7 mouse cellular contexts compared by ENCODE assay signal in genomic region chr5:104859962-104860525, GRCm38 (mm10). TPM values are rescaled to one million over a fixed set of nuclear protein-coding genes. Genes with fewer than 3 reads are reported as not detected.
A peak's percentile ranks its signal among the peaks of the same experiment; 100 is the strongest.
DNase-seq lines count a peak whose midpoint lies in the region; ATAC-seq and TF ChIP-seq lines count a peak whose summit lies in the region.
"Not testable (repeated sequence)": the region's sequence is repeated elsewhere in the genome, so short reads cannot be mapped to it uniquely, and the experiment has no call there.

Zfp951 (minus strand) TSS chr5:104860070.

- H3K27ac ChIP-seq in embryonic fibroblast, embryonic 13.5 days (ENCODE audit: insufficient read depth, low read length) = peak within 1 kb of the TSS; percentile 89
- H3K27ac ChIP-seq in heart, embryonic 10.5 days = 0 out of 2 replicates have a peak within 1 kb of the TSS, but pooled peaks have one; percentile 47
- H3K27ac ChIP-seq in limb, embryonic 11.5 days (replicated peaks; ENCODE audit: low read depth, low read length); midbrain, embryonic 12.5 days (replicated peaks): not testable (repeated sequence)

- not testable (repeated sequence) for H3K9me3 ChIP-seq in heart, embryonic 10.5 days; limb, embryonic 11.5 days (ENCODE audit: control insufficient read depth, low read length)
- H3K9me3 ChIP-seq in midbrain, embryonic 12.5 days = peaks cover 17% of the 10 kb centered on the region; the same call in 1 of the 2 replicates

- peak within 1 kb of the TSS; percentile 59 for H3K4me3 ChIP-seq in embryonic fibroblast, embryonic 13.5 days (ENCODE audit: insufficient read depth, low read length)
- H3K4me3 ChIP-seq in heart, embryonic 10.5 days = peak within 1 kb of the TSS; percentile 43
- H3K4me3 ChIP-seq in limb, embryonic 11.5 days (ENCODE audit: low read depth, low read length) = peak within 1 kb of the TSS; percentile 10; the same call in 1 of the 2 replicates
- H3K4me3 ChIP-seq in midbrain, embryonic 12.5 days = peak within 1 kb of the TSS; percentile 27

- 27% methylated on average over 11 of the region's 12 CpGs for WGBS in heart, embryonic 10.5 days
- 38% methylated on average over 11 of the region's 12 CpGs for WGBS in limb, embryonic 11.5 days
- WGBS in midbrain, embryonic 12.5 days = 41% methylated on average over 11 of the region's 12 CpGs

- not testable (repeated sequence) for H3K4me2 ChIP-seq in limb, embryonic 11.5 days (ENCODE audit: low read depth, severe bottlenecking); midbrain, embryonic 12.5 days (replicated peaks)

- not testable (repeated sequence) for H3K9ac ChIP-seq in limb, embryonic 11.5 days (ENCODE audit: low read length); midbrain, embryonic 12.5 days (replicated peaks)

- TF ChIP-seq CTCF in embryonic fibroblast, embryonic 13.5 days (IDR thresholded peaks at IDR 0.05; ENCODE audit: borderline replicate concordance, insufficient read depth, low read length) = not testable (repeated sequence)

- peak; percentile 90 for ATAC-seq in limb, embryonic 11.5 days (ENCODE audit: insufficient number of reproducible peaks, low FRiP score, low TSS enrichment, low read depth)
- peak; percentile 90 for ATAC-seq in midbrain, embryonic 12.5 days (ENCODE audit: low FRiP score, low read depth)

- H3K36me3 ChIP-seq in heart, embryonic 10.5 days; limb, embryonic 11.5 days (ENCODE audit: control insufficient read depth, insufficient read depth, low read length); midbrain, embryonic 12.5 days: not testable (repeated sequence)

- not testable (repeated sequence) for TF ChIP-seq POLR2A in embryonic fibroblast, embryonic 13.5 days (IDR thresholded peaks at IDR 0.05; ENCODE audit: low read depth, low read length)

- H3K27me3 ChIP-seq in heart, embryonic 10.5 days (ENCODE audit: insufficient read depth, poor library complexity, severe bottlenecking); limb, embryonic 11.5 days (ENCODE audit: control insufficient read depth, insufficient read depth, low read length); midbrain, embryonic 12.5 days: not testable (repeated sequence)

- DNase-seq in adrenal gland, postnatal 36 days = peak; percentile 49 to 57
- DNase-seq in heart, embryonic 10.5 days (ENCODE audit: low spot score) = not testable (repeated sequence)
- DNase-seq in kidney, adult 9 months = peak; percentile 86
- peak; percentile 29 for DNase-seq in limb, embryonic 11.5 days (ENCODE audit: low spot score)
- peak; percentile 6 for DNase-seq in right cerebral cortex, postnatal 4 days

- H3K4me1 ChIP-seq in embryonic fibroblast, embryonic 13.5 days (ENCODE audit: control insufficient read depth, insufficient read depth, low read length); heart, embryonic 10.5 days; limb, embryonic 11.5 days (ENCODE audit: control insufficient read depth, insufficient read depth, low read length); midbrain, embryonic 12.5 days: not testable (repeated sequence)

RNA-seq across cellular contexts. Expression of gene Zfp951, which starts in this region (rescaled TPM):
- 1 to 10 TPM; 3.0 to 3.5 TPM for total RNA-seq in adrenal gland, postnatal 36 days (2021)
- polyA plus RNA-seq in embryonic fibroblast, embryonic 13.5 days (2011; ENCODE audit: insufficient read length, low read depth, missing spikeins) = 6.5 TPM in 2 replicates
- polyA plus RNA-seq in heart, embryonic 10.5 days (2016; fragmentation: Nextera tagmentation; extraction: Ambion mirVana) = 1.9 and 2.7 TPM in 2 replicates
- 3.3 and 5.0 TPM in 2 replicates for polyA plus RNA-seq in limb, embryonic 11.5 days (2014; fragmentation: Nextera tagmentation; extraction: Ambion mirVana)
- 2.7 and 3.3 TPM in 2 replicates for polyA plus RNA-seq in midbrain, embryonic 12.5 days (2016; fragmentation: Nextera tagmentation; extraction: Ambion mirVana)
